Mouse (Mus musculus): ENCODE results near the gene Ethe1. TPM values are rescaled to one million over a fixed set of nuclear protein-coding genes. Genes with fewer than 3 reads are reported as not detected.
A peak's percentile ranks its signal among the peaks of the same experiment; 100 is the strongest.

Ethe1 gene
- polyA plus RNA-seq, 1 experiment, result 13.4 TPM

DNA sequence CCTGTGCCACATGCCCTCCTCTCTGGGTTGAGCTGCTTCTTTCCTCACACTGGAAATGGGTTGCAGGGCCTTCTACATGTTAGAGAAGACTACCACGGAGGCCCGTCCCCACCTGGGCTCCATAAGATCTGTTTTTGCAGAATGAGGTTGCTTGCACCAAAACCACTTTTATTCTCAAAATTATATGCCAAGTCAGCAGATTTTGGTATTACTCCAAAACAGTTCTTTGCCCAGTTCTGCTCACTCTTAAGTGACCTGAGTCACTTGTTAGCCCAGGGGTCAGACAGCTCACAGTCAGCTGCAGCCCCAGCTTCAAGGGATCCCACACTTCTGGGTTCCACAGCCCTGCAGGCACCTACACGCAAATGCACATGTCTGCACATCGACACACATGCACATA, 25.9 kb upstream of the Ethe1 start:
- Histone ChIP-seq H3K36me3 (ENCODE audit: control insufficient read depth, insufficient read depth, low read length, poor library complexity, severe bottlenecking) (peaks cover 8% of the 10 kb centered on the region), H3K4me1 (ENCODE audit: control insufficient read depth, insufficient read depth, low read length) (peaks cover 3% of the 10 kb centered on the region), H3K4me3 (ENCODE audit: low read depth, low read length) (no peak overlapping the region), H3K9me3 (replicated peaks; ENCODE audit: control insufficient read depth, insufficient read depth, low read length, poor library complexity, severe bottlenecking) (no peaks in the 10 kb centered on the region), H3K27me3 (ENCODE audit: control insufficient read depth, insufficient read depth, low read length, poor library complexity, severe bottlenecking) (no peaks in the 10 kb centered on the region), H3K9ac (ENCODE audit: low read depth, poor library complexity, severe bottlenecking) (no peak overlapping the region), H3K27ac (ENCODE audit: insufficient read depth, low read length) (no peak overlapping the region)
- no peak for TF ChIP-seq POLR2A (IDR thresholded peaks at IDR 0.05; ENCODE audit: insufficient read depth, low read length)

DNA sequence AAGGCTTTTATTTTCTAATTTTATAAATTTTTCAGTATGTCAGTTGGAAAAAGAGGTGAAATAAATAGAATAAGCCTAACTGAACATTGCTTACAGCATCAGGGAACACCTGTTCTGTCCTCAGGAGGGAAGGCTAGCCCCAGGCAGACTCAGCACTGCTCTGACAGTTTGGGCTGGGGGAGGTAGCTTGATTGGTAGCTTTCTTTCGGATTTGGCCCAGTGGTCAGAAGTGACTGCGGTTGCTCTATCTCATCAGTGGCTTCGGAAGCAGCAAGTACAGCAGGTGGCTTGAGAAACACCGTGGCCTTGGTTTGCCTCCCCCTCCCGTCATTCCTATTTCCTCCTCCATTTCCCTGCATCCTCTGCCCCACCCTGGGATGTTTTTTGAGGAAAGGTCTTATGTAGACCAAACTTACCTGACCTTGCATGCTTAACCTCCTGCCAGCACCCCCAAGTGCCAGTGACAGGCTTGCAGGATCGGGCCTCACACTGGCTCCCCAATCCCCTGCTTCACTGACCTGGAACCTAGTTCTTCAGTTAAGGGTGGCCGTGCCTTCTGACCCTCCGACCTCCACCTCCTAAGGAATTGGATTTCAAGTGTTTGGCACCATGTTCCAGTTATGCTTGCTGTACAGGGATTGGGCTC, 24.0 kb upstream of the Ethe1 start:
- Histone ChIP-seq H3K27ac (ENCODE audit: insufficient read depth, low read length) (no peak overlapping the region), H3K4me3 (ENCODE audit: low read depth, low read length) (no peak overlapping the region), H3K36me3 (ENCODE audit: control insufficient read depth, insufficient read depth, low read length, poor library complexity, severe bottlenecking) (peaks cover 22% of the 10 kb centered on the region), H3K4me1 (ENCODE audit: control insufficient read depth, insufficient read depth, low read length) (peaks cover 3% of the 10 kb centered on the region), H3K9me3 (replicated peaks; ENCODE audit: control insufficient read depth, insufficient read depth, low read length, poor library complexity, severe bottlenecking) (no peaks in the 10 kb centered on the region), H3K9ac (ENCODE audit: low read depth, poor library complexity, severe bottlenecking) (no peak overlapping the region), H3K27me3 (ENCODE audit: control insufficient read depth, insufficient read depth, low read length, poor library complexity, severe bottlenecking) (no peaks in the 10 kb centered on the region)
- no peak for TF ChIP-seq CTCF (IDR thresholded peaks at IDR 0.05; ENCODE audit: low read depth, low read length)
- no peak for TF ChIP-seq EP300 (IDR thresholded peaks at IDR 0.05; ENCODE audit: insufficient read depth, low read depth, low read length)
- TF ChIP-seq POLR2A (IDR thresholded peaks at IDR 0.05; ENCODE audit: insufficient read depth, low read length), result no peak

DNA sequence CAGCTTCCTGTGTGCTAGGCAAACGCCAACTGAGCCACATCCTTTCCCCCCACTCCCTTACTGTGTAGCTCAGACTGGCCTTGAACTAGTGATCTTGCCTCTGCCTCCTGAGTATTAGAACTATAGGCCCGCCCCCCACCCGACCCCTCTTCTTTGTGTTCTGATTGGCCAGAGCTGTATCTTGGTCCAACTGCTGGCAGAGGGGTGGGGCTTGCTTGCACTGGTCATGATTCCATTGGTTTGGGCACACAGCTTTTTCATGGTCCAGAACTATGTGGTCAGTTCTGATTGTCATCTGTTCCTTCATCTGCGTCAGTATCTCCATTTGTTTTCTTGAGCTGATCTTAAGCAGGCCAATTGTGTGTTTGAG, 23.5 kb upstream of the Ethe1 start:
- H3K4me1 ChIP-seq (ENCODE audit: control insufficient read depth, insufficient read depth, low read length), result peaks cover 3% of the 10 kb centered on the region
- H3K27me3 ChIP-seq (ENCODE audit: control insufficient read depth, insufficient read depth, low read length, poor library complexity, severe bottlenecking), result no peaks in the 10 kb centered on the region
- no peaks in the 10 kb centered on the region for H3K9me3 ChIP-seq (replicated peaks; ENCODE audit: control insufficient read depth, insufficient read depth, low read length, poor library complexity, severe bottlenecking)
- no peak overlapping the region for H3K27ac ChIP-seq (ENCODE audit: insufficient read depth, low read length)
- H3K4me3 ChIP-seq (ENCODE audit: low read depth, low read length), result no peak overlapping the region
- no peak overlapping the region for H3K9ac ChIP-seq (ENCODE audit: low read depth, poor library complexity, severe bottlenecking)
- TF ChIP-seq CTCF (IDR thresholded peaks at IDR 0.05; ENCODE audit: low read depth, low read length) (no peak), EP300 (IDR thresholded peaks at IDR 0.05; ENCODE audit: insufficient read depth, low read depth, low read length) (no peak), POLR2A (IDR thresholded peaks at IDR 0.05; ENCODE audit: insufficient read depth, low read length) (no peak)
- H3K36me3 ChIP-seq (ENCODE audit: control insufficient read depth, insufficient read depth, low read length, poor library complexity, severe bottlenecking), result peaks cover 25% of the 10 kb centered on the region

DNA sequence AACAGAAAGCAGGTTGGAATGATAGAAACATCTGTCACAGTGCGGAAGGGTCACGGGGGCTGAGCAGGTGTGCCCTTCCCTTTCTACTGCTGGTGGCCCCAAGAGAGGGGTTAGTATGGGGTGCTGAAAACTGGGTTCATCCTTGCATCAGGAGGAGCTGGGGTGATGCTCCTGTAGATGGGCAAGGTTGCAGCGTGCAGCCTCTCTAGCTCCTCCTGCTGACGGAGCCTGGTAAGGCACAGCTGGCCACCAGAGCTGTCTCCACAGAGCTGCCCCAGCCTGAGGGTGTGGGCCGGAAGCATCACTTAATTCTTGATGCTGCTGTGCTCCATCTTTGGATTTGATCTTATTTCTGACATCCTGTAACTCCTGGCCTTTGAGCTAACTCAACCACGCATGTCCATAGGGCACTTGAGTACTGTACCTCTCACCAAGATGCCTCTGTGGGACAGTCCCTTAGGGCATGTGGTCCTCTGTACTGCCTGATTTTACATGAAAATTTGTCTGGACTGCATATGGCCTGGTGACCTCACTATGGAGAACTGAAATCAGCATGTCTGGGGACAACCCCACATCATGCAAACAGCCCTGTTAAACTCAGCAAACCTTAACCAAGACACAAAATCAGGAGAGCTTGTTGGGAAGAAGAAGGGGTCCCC, 22.6 kb upstream of the Ethe1 start:
- no peak overlapping the region for H3K9ac ChIP-seq (ENCODE audit: low read depth, poor library complexity, severe bottlenecking)
- peaks cover 21% of the 10 kb centered on the region for H3K36me3 ChIP-seq (ENCODE audit: control insufficient read depth, insufficient read depth, low read length, poor library complexity, severe bottlenecking)
- no peak overlapping the region for H3K27ac ChIP-seq (ENCODE audit: insufficient read depth, low read length)
- TF ChIP-seq CTCF (IDR thresholded peaks at IDR 0.05; ENCODE audit: low read depth, low read length) (peak; percentile 92), EP300 (IDR thresholded peaks at IDR 0.05; ENCODE audit: insufficient read depth, low read depth, low read length) (no peak), POLR2A (IDR thresholded peaks at IDR 0.05; ENCODE audit: insufficient read depth, low read length) (no peak)
- no peak overlapping the region for H3K4me3 ChIP-seq (ENCODE audit: low read depth, low read length)
- no peaks in the 10 kb centered on the region for H3K9me3 ChIP-seq (replicated peaks; ENCODE audit: control insufficient read depth, insufficient read depth, low read length, poor library complexity, severe bottlenecking)
- H3K27me3 ChIP-seq (ENCODE audit: control insufficient read depth, insufficient read depth, low read length, poor library complexity, severe bottlenecking), result no peaks in the 10 kb centered on the region
- H3K4me1 ChIP-seq (ENCODE audit: control insufficient read depth, insufficient read depth, low read length), result peaks cover 3% of the 10 kb centered on the region

DNA sequence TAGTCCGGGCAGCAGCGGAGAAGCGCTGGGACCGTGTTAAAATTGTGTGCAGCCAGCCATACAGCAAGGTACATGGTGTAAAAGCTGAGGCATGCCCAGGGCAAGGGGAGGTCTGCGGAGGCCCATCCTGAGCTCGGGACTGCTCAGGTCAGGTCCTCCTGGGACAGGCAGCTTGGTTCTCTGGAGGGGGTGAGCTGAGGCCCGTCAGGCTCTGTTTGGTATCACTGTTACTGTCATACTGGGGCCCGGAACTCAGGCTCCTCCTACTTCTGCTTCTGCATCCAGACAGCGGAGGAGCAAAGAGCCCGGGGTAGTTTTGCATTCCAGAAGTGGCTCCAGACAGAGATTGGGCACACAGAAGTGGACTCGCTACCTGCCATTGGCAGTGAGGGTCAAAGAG, 21.7 kb upstream of the Ethe1 start:
- peaks cover 21% of the 10 kb centered on the region for H3K36me3 ChIP-seq (ENCODE audit: control insufficient read depth, insufficient read depth, low read length, poor library complexity, severe bottlenecking)
- TF ChIP-seq CTCF (IDR thresholded peaks at IDR 0.05; ENCODE audit: low read depth, low read length) (no peak), POLR2A (IDR thresholded peaks at IDR 0.05; ENCODE audit: insufficient read depth, low read length) (no peak), EP300 (IDR thresholded peaks at IDR 0.05; ENCODE audit: insufficient read depth, low read depth, low read length) (no peak)
- H3K4me1 ChIP-seq (ENCODE audit: control insufficient read depth, insufficient read depth, low read length), result peaks cover 3% of the 10 kb centered on the region
- H3K4me3 ChIP-seq (ENCODE audit: low read depth, low read length), result no peak overlapping the region
- H3K27me3 ChIP-seq (ENCODE audit: control insufficient read depth, insufficient read depth, low read length, poor library complexity, severe bottlenecking), result no peaks in the 10 kb centered on the region
- no peaks in the 10 kb centered on the region for H3K9me3 ChIP-seq (replicated peaks; ENCODE audit: control insufficient read depth, insufficient read depth, low read length, poor library complexity, severe bottlenecking)
- no peak overlapping the region for H3K9ac ChIP-seq (ENCODE audit: low read depth, poor library complexity, severe bottlenecking)
- no peak overlapping the region for H3K27ac ChIP-seq (ENCODE audit: insufficient read depth, low read length)

DNA sequence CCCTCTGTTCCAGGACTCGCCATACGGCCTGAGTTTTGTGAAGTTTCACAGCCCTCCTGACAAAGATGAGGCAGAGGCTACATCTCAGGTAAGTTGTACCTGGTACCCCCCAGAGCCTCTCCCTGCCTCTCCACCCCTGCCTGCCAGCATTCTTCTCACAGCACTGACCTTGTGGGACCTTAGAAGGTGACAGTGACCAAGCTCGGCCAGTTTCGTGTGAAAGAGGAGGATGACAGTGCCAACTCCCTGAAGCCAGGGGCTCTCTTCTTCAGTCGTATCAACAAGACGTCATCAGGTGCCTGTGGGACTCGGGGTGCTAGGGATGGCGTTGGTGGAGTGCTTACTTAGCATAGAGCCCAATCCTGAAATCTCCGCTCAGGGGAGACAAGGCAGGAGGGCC, 21.1 kb upstream of the Ethe1 start:
- Histone ChIP-seq H3K36me3 (ENCODE audit: control insufficient read depth, insufficient read depth, low read length, poor library complexity, severe bottlenecking) (peaks cover 21% of the 10 kb centered on the region), H3K27me3 (ENCODE audit: control insufficient read depth, insufficient read depth, low read length, poor library complexity, severe bottlenecking) (no peaks in the 10 kb centered on the region), H3K4me3 (ENCODE audit: low read depth, low read length) (no peak overlapping the region), H3K9me3 (replicated peaks; ENCODE audit: control insufficient read depth, insufficient read depth, low read length, poor library complexity, severe bottlenecking) (no peaks in the 10 kb centered on the region), H3K9ac (ENCODE audit: low read depth, poor library complexity, severe bottlenecking) (no peak overlapping the region), H3K27ac (ENCODE audit: insufficient read depth, low read length) (no peak overlapping the region), H3K4me1 (ENCODE audit: control insufficient read depth, insufficient read depth, low read length) (peaks cover 3% of the 10 kb centered on the region)
- no peak for TF ChIP-seq CTCF (IDR thresholded peaks at IDR 0.05; ENCODE audit: low read depth, low read length)
- no peak for TF ChIP-seq POLR2A (IDR thresholded peaks at IDR 0.05; ENCODE audit: insufficient read depth, low read length)
- no peak for TF ChIP-seq EP300 (IDR thresholded peaks at IDR 0.05; ENCODE audit: insufficient read depth, low read depth, low read length)

Measured in ES-Bruce4 (cell line).